8 mouse cellular contexts compared by ENCODE assay signal in the genomic region with DNA sequence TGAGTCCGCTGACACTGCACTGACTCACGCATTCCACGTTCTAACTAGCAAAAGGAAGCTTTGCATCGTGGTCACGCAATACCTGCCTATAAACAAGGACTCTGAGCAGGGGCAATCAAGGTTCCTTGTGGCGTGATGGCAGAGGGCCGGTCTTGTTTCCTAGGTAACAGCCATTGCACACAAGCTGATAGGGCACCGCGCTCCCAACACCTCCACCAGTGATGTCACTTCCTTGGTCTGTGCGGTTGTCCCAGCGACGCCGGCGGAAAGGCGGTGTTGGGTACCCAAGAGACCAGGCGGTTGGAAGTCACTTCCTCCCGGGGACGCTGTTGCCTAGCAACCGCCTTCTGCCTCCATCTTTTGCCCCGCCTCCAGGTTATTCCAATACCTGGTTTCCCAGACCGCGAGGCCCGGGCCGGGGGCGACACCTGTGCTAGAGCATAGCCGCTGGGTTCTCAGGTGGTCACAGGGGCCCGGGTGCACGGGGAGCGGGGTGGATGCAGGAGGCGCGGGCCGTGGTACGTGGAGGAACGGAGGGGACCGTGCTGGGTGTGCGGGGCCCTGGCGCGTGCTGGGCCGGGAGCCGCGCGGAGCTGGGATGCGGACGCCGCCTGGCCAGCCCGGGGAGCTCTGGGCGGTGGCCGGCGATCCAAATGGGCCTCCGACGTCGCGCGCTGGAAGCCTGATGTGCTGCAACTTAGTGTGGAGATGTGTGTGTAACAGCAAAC. TPM values are rescaled to one million over a fixed set of nuclear protein-coding genes. Genes with fewer than 3 reads are reported as not detected.
DNase-seq lines count a peak whose midpoint lies in the region; ATAC-seq lines count a peak whose summit lies in the region.

A gene (plus strand): TSS at position 248 of the 728 bp plus-strand sequence.

- H3K4me1 ChIP-seq in megakaryocyte, embryonic 14.5 days = peaks cover 21% of the 10 kb centered on the region

- H3K9me3 ChIP-seq in megakaryocyte, embryonic 14.5 days = no peaks in the 10 kb centered on the region

- peak within 1 kb of the TSS; percentile 94 for H3K4me3 ChIP-seq in megakaryocyte, embryonic 14.5 days (replicated peaks)

- no peaks in the 10 kb centered on the region for H3K27me3 ChIP-seq in megakaryocyte, embryonic 14.5 days (replicated peaks)

- peak; percentile 99 for ATAC-seq in inflammation-experienced regulatory T-cells, adult 6 months

- DNase-seq in adrenal gland, adult (ENCODE audit: inconsistent age in 2 of 2, low spot score in 1 of 2) = peak; percentile 98
- peak; percentile 99 for DNase-seq in embryo, embryonic 10 days (ENCODE audit: low spot score)
- peak; percentile 97 for DNase-seq in gastrocnemius, postnatal 25 days
- peak; percentile 99 for DNase-seq in left cerebral cortex, adult 9 months (ENCODE audit: low spot score in 2 of 2)
- peak; percentile 98 to 99 for DNase-seq in right cerebral cortex, adult 2 months (ENCODE audit: low spot score in 2 of 2)
- DNase-seq in urinary bladder, postnatal 10 days (ENCODE audit: low spot score) = peak; percentile 86

- H3K36me3 ChIP-seq in megakaryocyte, embryonic 14.5 days (replicated peaks; ENCODE audit: low read length) = no peaks in the 10 kb centered on the region

RNA-seq across cellular contexts. Expression of the gene that starts here (rescaled TPM):
- total RNA-seq in gastrocnemius, postnatal 25 days (2021) = 1 to 10 TPM; 1.9 to 2.2 TPM
- polyA plus RNA-seq in inflammation-experienced regulatory T-cells, adult 6 months (2017; shearing (Covaris generic)) = 1 to 10 TPM in 1 of 3 experiments, under 1 TPM in 2; 0.66 to 2.3 (median 0.96) TPM
- polyA plus RNA-seq in megakaryocyte, embryonic 14.5 days (2012; ENCODE audit: insufficient read depth, low replicate concordance) = 0.23 TPM in 1 of 2 replicates, not detected in the other

Comparison
In these comparisons a context has a peak if more than half of its experiments do, and no peak if none do; other contexts are left out.
1. Peak in every context shown above with its lines: DNase-seq, ATAC-seq and H3K4me3 ChIP-seq.